Mouse (Mus musculus): ENCODE results near the gene Sytl1.

GRCm38 (mm10) chr4:133203591-133203990 lies 59.3 kb downstream of the Sytl1 start:
- TF ChIP-seq GATA1 (IDR thresholded peaks at IDR 0.05; ENCODE audit: borderline replicate concordance, low read length) = no peak
- no peak for TF ChIP-seq FLI1 (IDR thresholded peaks at IDR 0.05; ENCODE audit: low read length)
